Mouse (Mus musculus) midbrain, embryonic 14.5 days (tissue): ENCODE measurements around the gene Tmem158. TPM values are rescaled to one million over a fixed set of nuclear protein-coding genes. Genes with fewer than 3 reads are reported as not detected.
A peak's percentile ranks its signal among the peaks of the same experiment; 100 is the strongest.

ENCODE experiments used
- ATAC-seq: fragments of 200-750 bp; cut with Nextera tagmentation; 2 replicates; pipeline ENCODE4 v1.8.0; 2017; ENCODE audit warnings: moderate number of reproducible peaks, moderate library complexity; ENCODE audit not compliant: low FRiP score, low TSS enrichment
- DNase-seq: peaks from one replicate; pipeline ENCODE4 v3.0.0-alpha.2; 2015
- H3K27ac ChIP-seq: fragments of 300-500 bp; sonication (generic); replicated peaks from 2 replicates; pipeline ENCODE4 v1.5.1; 2014; ENCODE audit warnings: mild to moderate bottlenecking, low read depth, low read length, moderate library complexity
- H3K27me3 ChIP-seq: fragments of 300-500 bp; sonication (generic); 2 replicates; pipeline ENCODE4 v1.6.1; 2014; ENCODE audit warnings: low read length, control low read depth, mixed read lengths; ENCODE audit not compliant: control insufficient read depth, insufficient read depth
- H3K36me3 ChIP-seq: fragments of 300-500 bp; sonication (generic); 2 replicates; pipeline ENCODE4 v1.6.1; 2014; ENCODE audit warnings: low read length, control low read depth; ENCODE audit not compliant: control insufficient read depth, insufficient read depth
- H3K4me1 ChIP-seq: fragments of 300-500 bp; sonication (generic); 2 replicates; pipeline ENCODE4 v1.6.1; 2014; ENCODE audit warnings: mild to moderate bottlenecking, antibody characterized with exemption, low read length, control low read depth; ENCODE audit not compliant: control insufficient read depth, insufficient read depth
- H3K4me2 ChIP-seq: fragments of 300-500 bp; sonication (generic); 2 replicates; pipeline ENCODE4 v1.6.1; 2014; ENCODE audit warnings: mild to moderate bottlenecking, low read length, moderate library complexity
- H3K4me3 ChIP-seq: fragments of 300-500 bp; sonication (generic); replicated peaks from 2 replicates; pipeline ENCODE4 v1.5.1; 2014; ENCODE audit warnings: low read depth, low read length
- H3K9ac ChIP-seq: fragments of 300-500 bp; sonication (generic); replicated peaks from 2 replicates; pipeline ENCODE4 v1.6.1; 2014; ENCODE audit warnings: mild to moderate bottlenecking, low read length, moderate library complexity
- H3K9me3 ChIP-seq: fragments of 300-500 bp; sonication (generic); 2 replicates; pipeline ENCODE4 v1.6.1; 2016; ENCODE audit warnings: low read length, control low read depth, mixed read lengths; ENCODE audit not compliant: control insufficient read depth
- WGBS: fragments of 180-500 bp; shearing (Covaris S2); extraction: QIAGEN DNeasy Blood & Tissue Kit; methylation state at CpG from one replicate; pipeline ENCODE4 v1.1.7; 2014; 5-methylcytosine and 5-hydroxymethylcytosine counted together
- polyA plus RNA-seq: library from polyadenylated mRNA; unstranded; fragments of >200 nt; fragmentation: Nextera tagmentation; extraction: Ambion mirVana; gene quantifications from 2 replicates; pipeline ENCODE4 v1.2.1, GENCODE M21; 2014

The Tmem158 gene
- 26.6 and 41.2 TPM in 2 replicates for polyA plus RNA-seq

GRCm38 (mm10) chr9:123260611-123261021, at the start of gene Tmem158:
TSS of gene Tmem158 (minus strand) at chr9:123260764.
- Histone ChIP-seq H3K9me3 (no peaks in the 10 kb centered on the region), H3K36me3 (no peaks in the 10 kb centered on the region), H3K4me1 (peaks cover 7% of the 10 kb centered on the region; the same call in 1 of the 2 replicates), H3K4me3 (peak within 1 kb of the TSS; percentile 73), H3K4me2 (peak within 1 kb of the TSS; percentile 85), H3K27me3 (no peaks in the 10 kb centered on the region), H3K9ac (peak within 1 kb of the TSS; percentile 81), H3K27ac (peak within 1 kb of the TSS; percentile 79)
- DNase-seq (peak; percentile 93), ATAC-seq (peak; percentile 89)
- under 1% methylated on average over 39 of the region's 40 CpGs for WGBS

GRCm38 (mm10) chr9:123309685-123310365, 49.3 kb upstream of the Tmem158 start:
- Histone ChIP-seq H3K36me3 (no peaks in the 10 kb centered on the region), H3K9ac (no peak overlapping the region), H3K4me2 (no peak overlapping the region), H3K27ac (no peak overlapping the region), H3K4me1 (no peaks in the 10 kb centered on the region), H3K4me3 (no peak overlapping the region), H3K27me3 (no peaks in the 10 kb centered on the region), H3K9me3 (no peaks in the 10 kb centered on the region)
- ATAC-seq, result no peak
- no peak for DNase-seq
- WGBS, result 84% methylated on average over 2 of the region's 2 CpGs

- 75% methylated on average over 5 of the region's 5 CpGs for WGBS
- Histone ChIP-seq H3K4me1 (no peaks in the 10 kb centered on the region), H3K27me3 (no peaks in the 10 kb centered on the region), H3K9ac (no peak overlapping the region), H3K9me3 (no peaks in the 10 kb centered on the region), H3K4me2 (no peak overlapping the region), H3K27ac (no peak overlapping the region), H3K36me3 (no peaks in the 10 kb centered on the region), H3K4me3 (no peak overlapping the region)
- ATAC-seq (no peak), DNase-seq (no peak)
Observed at GRCm38 (mm10) chr9:123309073-123309472, 48.5 kb upstream of the Tmem158 start.

GRCm38 (mm10) chr9:123304917-123305316, 44.4 kb upstream of the Tmem158 start:
- ATAC-seq, result no peak
- no peak overlapping the region for H3K4me3 ChIP-seq
- WGBS, result 89% methylated on average over 8 of the region's 8 CpGs

GRCm38 (mm10) chr9:123303952-123304351, 43.4 kb upstream of the Tmem158 start:
- Histone ChIP-seq H3K9ac (no peak overlapping the region), H3K27ac (no peak overlapping the region), H3K4me2 (no peak overlapping the region), H3K27me3 (no peaks in the 10 kb centered on the region), H3K4me3 (no peak overlapping the region), H3K36me3 (no peaks in the 10 kb centered on the region), H3K9me3 (no peaks in the 10 kb centered on the region), H3K4me1 (no peaks in the 10 kb centered on the region)
- ATAC-seq (no peak), DNase-seq (no peak)
- 90% methylated on average over 7 of the region's 7 CpGs for WGBS

More at GRCm38 (mm10) chr9:123304917-123305316, 44.4 kb upstream of the Tmem158 start:
- no peak overlapping the region for H3K9ac ChIP-seq
- no peaks in the 10 kb centered on the region for H3K27me3 ChIP-seq
- H3K27ac ChIP-seq, result no peak overlapping the region
- no peaks in the 10 kb centered on the region for H3K36me3 ChIP-seq
- DNase-seq, result no peak
- no peaks in the 10 kb centered on the region for H3K4me1 ChIP-seq
- H3K4me2 ChIP-seq, result no peak overlapping the region
- no peaks in the 10 kb centered on the region for H3K9me3 ChIP-seq

GRCm38 (mm10) chr9:123302759-123303313, 42.3 kb upstream of the Tmem158 start:
- ATAC-seq, result no peak
- 93% methylated on average over 2 of the region's 2 CpGs for WGBS

GRCm38 (mm10) chr9:123297862-123298261, 37.3 kb upstream of the Tmem158 start:
- H3K27ac ChIP-seq, result no peak overlapping the region
- H3K9me3 ChIP-seq, result no peaks in the 10 kb centered on the region
- H3K9ac ChIP-seq, result no peak overlapping the region
- no peak overlapping the region for H3K4me2 ChIP-seq
- 89% methylated on average over 7 of the region's 7 CpGs for WGBS
- ATAC-seq (no peak), DNase-seq (no peak)
- no peaks in the 10 kb centered on the region for H3K27me3 ChIP-seq
- H3K4me1 ChIP-seq, result no peaks in the 10 kb centered on the region
- H3K36me3 ChIP-seq, result no peaks in the 10 kb centered on the region
- no peak overlapping the region for H3K4me3 ChIP-seq

More at GRCm38 (mm10) chr9:123302759-123303313, 42.3 kb upstream of the Tmem158 start:
- no peak for DNase-seq
- H3K4me3 ChIP-seq, result no peak overlapping the region
- H3K4me2 ChIP-seq, result no peak overlapping the region
- no peak overlapping the region for H3K27ac ChIP-seq
- H3K27me3 ChIP-seq, result no peaks in the 10 kb centered on the region
- no peak overlapping the region for H3K9ac ChIP-seq
- H3K4me1 ChIP-seq, result no peaks in the 10 kb centered on the region
- no peaks in the 10 kb centered on the region for H3K9me3 ChIP-seq
- H3K36me3 ChIP-seq, result no peaks in the 10 kb centered on the region

- Histone ChIP-seq H3K36me3 (no peaks in the 10 kb centered on the region), H3K27me3 (no peaks in the 10 kb centered on the region), H3K4me1 (no peaks in the 10 kb centered on the region), H3K4me3 (no peak overlapping the region), H3K4me2 (no peak overlapping the region), H3K9me3 (no peaks in the 10 kb centered on the region), H3K9ac (no peak overlapping the region), H3K27ac (no peak overlapping the region)
- ATAC-seq (no peak), DNase-seq (peak; percentile 10)
Observed at GRCm38 (mm10) chr9:123296229-123296628, 35.7 kb upstream of the Tmem158 start.

GRCm38 (mm10) chr9:123294581-123294980, 34.0 kb upstream of the Tmem158 start:
- Histone ChIP-seq H3K9me3 (no peaks in the 10 kb centered on the region), H3K27me3 (no peaks in the 10 kb centered on the region), H3K4me3 (no peak overlapping the region), H3K36me3 (no peaks in the 10 kb centered on the region), H3K4me1 (no peaks in the 10 kb centered on the region), H3K27ac (no peak overlapping the region), H3K4me2 (no peak overlapping the region), H3K9ac (no peak overlapping the region)
- DNase-seq, result no peak
- WGBS, result 89% methylated on average over 5 of the region's 5 CpGs
- no peak for ATAC-seq
